Mouse (Mus musculus) left cerebral cortex, postnatal 25 days (tissue): Measurements from ENCODE around the gene Cxcr2. TPM values are rescaled to one million over a fixed set of nuclear protein-coding genes. Genes with fewer than 3 reads are reported as not detected.

Experiments
- DNase-seq, 2 experiments: peaks; one replicate each; pipeline ENCODE4 v3.0.0; 2022; ENCODE audit warnings: low spot score in 2 of 2, mixed read lengths in 1 of 2
- intact Hi-C: fragments of 180-260 bp; cut with DNase I; formaldehyde crosslinking; loops from one replicate; pipeline ENCODE4 v1.15.1; 2025
- total RNA-seq, 2 experiments: library from RNA; stranded (reverse); gene quantifications; 2 replicates each; pipeline ENCODE4 v1.2.3; 2021

Cxcr2 gene
- not detected for total RNA-seq

DNA sequence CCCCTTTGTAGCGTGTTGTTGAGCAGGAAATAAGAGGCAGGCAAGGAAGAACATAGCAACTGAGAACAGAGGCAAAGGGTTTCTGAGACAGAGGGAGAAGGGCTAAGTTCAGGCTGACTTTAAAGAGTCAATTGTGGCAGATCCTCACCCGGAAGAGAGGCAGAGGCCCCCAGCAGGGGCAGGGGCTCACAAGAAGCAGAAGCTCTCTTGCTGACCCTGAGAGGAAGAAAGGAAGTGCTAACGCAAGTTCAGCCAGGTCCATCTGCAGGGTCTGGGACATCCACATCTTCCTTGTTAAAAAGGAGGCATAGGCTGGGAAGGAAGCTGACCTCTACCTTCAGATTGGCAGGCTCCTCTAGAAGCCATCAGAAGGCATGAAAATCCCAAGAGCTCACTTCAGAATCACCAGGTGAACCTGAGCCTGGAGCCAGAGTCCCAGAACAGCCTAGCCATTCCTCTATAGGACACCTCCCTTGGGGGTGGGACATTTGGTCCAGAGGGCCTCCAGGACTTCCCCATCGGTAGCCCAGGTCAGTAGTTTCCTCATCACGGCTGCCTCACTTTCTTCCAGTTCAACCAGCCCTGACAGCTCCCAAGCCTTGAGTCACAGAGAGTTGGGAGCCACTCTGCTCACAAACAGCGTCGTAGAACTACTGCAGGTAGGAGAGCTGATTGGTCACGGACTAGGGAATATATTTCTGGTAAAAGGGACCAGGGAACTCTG, at the start of gene Cxcr2:
Cxcr2 (plus strand) TSS at position 529 of the 724 bp plus-strand sequence.
- DNase-seq, result no peak
- intact Hi-C loops, result no loop called here

DNA sequence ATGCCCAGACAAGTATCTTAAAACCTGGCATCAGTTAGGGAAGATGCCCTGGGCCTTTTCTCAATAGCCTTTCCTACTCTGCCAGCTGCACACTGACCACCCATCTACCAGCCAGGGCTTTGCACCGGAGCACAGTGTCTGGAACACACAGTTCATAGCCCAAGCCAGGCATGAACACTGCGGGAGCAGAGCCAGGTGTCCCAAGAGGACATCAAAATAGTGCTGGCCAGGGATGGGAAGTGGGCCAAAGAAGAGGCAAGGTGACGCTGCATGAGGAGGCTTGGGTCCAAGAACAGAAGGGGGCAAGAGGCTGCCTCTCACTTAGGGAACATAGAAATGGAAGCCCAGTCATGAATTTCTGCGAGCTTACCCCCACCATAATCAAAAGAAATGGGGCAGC, 48.1 kb upstream of the Cxcr2 start:
- DNase-seq, result no peak
- intact Hi-C loops, result no loop called here

DNA sequence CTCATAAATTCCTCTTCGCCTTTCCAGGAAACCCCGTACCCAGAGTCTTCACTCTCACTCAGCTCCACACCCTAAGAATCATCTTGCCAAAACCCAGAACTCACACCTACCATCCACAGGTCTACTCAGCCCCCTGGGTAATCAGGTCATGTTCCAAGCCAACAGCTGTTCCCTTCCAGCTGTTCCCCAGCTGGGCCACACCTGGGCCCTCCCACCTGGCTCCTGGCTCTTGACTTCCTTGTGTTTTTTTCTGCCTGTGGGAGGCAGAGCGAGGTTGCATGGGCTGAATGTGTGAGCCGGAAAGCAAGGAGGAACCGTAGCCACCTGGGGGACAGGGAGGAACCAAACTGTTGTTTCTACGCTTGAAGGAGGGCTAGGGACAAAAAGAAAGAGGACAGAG, 47.6 kb upstream of the Cxcr2 start:
- intact Hi-C loops, result no loop called here
- DNase-seq, result no peak

DNA sequence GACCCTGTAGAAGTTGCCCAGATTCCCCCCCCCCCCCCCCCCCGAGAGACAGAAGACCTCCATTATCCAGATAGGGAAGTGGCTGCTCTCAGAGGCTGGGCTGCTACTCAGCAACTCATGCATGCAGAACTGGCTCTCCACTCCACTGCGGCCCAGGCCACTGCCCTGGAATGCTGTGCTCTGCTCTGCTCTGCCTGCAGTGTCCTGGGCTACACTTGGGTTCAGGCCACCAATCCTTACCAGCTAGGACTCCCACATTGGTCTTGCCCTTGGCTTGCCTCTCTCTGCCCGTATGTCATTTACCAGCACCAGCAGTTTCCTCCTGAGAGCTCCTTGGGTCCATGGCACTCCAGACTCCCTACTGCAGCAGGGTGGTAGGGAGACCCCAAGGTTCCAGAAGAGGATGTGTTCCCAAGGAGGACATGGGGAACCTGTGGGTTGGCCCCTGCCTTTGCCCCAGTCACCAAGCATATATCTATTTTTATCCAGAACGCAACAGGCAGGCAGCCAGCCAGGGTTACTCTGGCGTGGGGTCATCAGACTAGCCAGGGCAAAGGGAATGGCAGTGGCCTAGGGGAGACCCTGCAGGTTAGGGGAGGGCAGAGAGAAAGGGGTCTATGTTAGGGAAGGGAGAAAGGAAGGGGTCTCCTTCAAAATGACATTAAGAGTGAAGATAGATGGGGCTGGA, 45.7 kb upstream of the Cxcr2 start:
- DNase-seq, result no peak

DNA sequence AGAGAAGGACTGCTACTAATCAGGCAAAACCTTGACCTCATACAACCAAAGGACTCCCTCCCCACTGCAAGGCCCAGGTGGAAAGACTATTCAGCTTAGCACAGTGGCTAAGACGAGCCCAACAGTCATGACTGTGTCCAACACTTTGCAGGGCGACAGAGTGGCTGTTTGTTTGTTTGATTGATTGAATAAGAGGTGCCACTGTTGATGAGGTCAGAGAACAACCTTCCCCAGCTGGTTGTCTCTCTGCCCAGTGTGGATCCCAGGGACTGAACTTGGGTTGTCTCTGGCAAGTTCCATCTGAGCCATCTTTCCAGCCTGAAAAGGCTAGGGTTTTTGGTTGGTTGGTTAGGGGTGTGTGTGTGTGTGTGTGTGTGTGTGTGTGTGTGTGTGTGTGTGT, 44.1 kb upstream of the Cxcr2 start:
- no peak for DNase-seq
- intact Hi-C loops, result no loop called here

More for the DNA sequence above, 45.7 kb upstream of the Cxcr2 start:
- intact Hi-C loops, result no loop called here

DNA sequence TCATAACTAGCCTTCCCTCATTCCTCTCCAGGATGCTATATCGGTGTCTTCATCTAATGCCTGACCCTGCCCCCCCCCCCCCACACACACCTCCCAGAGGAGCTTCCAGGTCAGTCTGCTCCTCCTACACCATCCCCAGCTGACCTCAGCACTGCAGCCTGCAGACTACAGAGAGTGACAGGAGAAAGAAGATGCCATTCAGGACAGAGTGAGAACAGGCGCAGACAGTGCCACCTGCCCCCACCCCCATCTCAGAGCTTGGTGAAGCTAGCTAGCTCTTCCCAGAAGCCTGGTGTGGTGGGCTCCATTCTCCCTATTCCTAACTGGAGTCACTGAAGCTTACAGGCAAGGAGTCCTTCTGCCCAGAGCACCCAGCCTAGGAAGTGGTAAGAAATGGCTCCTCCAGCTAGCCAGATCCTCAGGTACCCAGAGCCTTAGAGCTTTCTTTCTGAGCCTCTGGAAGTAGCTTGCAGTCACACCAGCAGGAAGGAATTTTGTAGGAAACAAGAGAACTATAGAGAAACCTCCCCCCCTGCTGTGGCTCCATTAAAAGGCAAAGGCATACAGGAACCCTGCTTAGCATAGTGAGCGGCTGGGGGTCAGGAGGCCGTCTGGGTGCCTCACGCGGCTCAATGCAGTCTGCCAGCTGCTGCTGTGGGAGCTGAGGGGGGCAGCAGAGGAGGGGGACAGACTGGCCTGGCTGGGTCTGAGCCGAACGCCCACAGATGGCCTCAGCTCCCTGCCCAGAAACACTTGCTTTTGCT, 42.7 kb upstream of the Cxcr2 start:
- intact Hi-C loops, result no loop called here
- no peak for DNase-seq

DNA sequence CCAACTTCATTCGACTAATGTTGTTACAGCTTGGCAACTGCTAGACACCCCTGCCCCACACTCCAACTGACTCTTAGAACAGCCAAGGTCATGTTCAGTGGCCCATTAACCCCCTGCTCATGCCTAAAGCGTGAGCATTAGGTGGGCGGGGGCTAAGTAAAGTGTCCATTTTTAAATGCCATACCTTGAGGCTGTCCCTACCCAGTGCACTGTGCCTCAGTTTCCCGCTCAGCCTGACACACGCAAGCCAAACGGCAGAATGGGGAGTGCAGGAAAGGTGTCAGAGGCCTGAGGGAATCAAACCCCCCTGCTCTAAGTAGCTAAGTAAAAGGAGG, 42.1 kb upstream of the Cxcr2 start:
- intact Hi-C loops, result no loop called here
- DNase-seq, result no peak

DNA sequence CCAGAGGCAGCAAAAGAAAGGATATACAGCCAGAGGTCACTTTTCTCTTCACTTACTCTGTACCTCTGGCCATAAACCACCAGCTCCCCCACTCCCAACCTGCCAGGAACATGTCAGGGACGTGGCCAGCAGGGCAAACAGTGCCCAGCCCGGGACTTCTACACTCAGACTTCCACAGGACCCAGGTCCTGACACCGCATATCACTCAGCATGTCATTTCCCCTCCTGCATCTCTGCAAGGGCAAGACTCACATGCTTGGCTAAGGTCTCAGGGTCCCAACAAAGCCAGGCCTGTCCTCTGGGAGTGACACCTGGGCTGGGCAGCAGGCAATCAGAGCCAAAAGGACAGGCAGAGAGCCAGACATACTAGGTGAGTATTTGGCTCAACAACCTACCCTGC, 40.7 kb upstream of the Cxcr2 start:
- DNase-seq, result no peak
- intact Hi-C loops, result no loop called here

DNA sequence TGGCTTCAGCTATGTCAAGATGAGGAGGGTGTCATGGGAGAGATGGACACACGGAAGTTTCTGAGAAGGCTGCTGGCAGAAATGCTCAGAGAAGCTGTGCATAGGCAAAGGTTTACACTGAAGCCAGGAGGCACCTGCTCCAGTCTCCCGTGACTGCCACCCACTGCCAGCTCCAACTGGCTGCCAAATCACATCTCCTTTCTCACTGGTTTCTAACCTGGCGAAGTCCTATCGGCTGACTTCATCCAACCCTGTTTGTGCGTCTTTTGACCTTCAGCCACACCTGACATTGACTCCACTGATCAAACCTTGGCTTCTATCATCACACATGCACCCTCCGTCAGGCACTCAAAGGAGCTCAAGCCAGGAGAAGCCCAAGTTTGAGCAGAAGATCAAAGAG, 35.9 kb upstream of the Cxcr2 start:
- DNase-seq, result no peak
- intact Hi-C loops, result no loop called here

DNA sequence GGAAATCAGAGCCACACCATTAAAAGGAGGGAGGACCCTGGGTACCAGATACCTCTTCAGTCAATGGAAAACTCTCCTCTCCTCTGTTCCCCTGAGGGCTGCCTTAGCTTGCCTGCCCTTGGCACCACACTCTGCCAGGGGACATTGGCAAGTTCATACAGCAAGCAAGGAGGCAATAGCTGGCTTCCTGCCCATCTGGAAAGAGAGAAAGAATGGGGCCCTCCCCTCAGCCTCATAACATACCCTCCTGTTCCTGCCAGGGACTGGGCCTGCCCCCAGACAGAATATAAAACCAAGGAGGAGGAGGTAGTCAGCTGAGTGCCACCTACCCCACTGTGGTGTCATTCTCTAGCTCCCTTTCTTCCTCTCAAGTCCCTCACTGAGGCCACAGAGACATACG, 34.7 kb upstream of the Cxcr2 start:
- intact Hi-C loops, result no loop called here
- no peak for DNase-seq

DNA sequence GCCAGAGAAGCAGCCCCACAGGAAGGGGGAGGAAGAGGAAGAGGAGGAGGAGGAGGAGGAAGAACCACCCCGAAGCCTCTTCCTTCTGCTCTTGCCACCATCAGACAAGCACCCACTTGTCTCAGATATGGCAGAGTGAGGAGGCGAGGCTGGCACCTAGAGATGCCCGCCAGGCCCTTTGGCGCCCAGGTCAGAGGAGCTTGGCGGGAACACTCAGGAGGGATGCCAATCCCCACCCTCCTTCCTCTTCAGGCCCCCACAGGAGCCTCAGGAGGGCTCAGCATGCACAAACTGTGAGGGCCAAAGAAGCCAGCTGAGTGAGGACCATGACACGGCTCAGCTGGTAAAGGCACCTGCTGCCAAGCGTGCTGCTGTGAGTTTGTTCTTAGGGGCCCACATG, 32.7 kb upstream of the Cxcr2 start:
- DNase-seq, result no peak
- intact Hi-C loops, result no loop called here

DNA sequence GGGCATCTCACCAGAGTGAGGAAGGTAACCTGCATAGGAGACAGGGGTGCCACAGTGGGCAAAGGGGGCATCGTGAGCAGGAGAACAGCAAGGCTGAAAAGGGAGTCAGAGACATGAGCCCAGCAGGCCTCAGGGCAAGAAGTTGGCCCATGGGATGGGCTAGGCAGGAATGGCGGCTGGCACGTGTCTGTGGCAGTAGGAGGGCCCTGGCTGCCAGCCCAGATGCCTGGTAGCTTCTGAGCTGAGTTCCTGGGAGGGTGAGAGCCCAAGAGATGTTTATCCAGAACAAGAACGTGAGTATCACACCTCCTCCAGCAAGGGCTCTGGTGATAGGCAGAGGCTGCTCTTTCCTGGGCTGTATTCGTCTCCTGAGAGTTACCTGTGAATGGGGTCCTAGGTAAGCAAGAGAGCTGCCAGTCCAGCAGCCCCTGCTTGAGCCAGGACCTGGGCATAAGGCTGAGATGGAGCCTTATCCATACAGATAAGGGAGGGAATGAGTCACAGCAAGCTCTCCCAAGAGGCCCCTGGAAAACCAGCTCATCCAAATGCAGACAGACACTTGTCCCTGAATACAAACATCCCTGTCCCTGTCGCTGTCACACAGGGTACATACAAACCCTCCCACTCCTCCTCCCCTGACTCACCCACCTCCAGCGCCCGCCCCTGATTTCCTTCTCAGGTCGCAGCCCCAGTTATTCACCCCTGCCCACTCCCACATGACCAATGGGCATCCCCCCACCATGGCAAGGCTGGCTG, 31.8 kb upstream of the Cxcr2 start:
- intact Hi-C loops, result loop anchor here (2.0 kb wide), 1 partner anchor 125 kb away; no protein-coding TSS in a partner anchor
- peak; percentile 64 to 81 for DNase-seq

DNA sequence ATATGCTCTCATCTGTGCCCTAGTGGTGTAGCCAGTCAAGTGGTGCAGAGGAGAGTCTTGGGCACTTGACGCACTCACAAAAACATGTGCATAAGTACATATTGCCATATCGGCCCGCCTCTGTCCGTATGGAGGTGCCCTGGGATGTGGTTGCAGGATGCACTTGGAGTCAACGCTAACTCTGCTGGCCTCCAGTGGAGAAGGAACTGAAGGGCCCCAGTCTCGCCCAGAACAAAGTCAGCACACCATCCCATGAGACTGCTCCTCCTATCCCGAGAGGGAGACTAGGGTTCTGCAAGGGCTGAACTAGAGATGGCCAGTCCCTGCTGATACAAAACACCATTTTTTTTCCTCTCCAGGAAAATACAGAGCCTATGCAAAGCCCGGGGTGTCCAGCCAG, 30.6 kb upstream of the Cxcr2 start:
- intact Hi-C loops, result loop anchor here (2.0 kb wide), 1 partner anchor 126 kb away; no protein-coding TSS in a partner anchor

DNA sequence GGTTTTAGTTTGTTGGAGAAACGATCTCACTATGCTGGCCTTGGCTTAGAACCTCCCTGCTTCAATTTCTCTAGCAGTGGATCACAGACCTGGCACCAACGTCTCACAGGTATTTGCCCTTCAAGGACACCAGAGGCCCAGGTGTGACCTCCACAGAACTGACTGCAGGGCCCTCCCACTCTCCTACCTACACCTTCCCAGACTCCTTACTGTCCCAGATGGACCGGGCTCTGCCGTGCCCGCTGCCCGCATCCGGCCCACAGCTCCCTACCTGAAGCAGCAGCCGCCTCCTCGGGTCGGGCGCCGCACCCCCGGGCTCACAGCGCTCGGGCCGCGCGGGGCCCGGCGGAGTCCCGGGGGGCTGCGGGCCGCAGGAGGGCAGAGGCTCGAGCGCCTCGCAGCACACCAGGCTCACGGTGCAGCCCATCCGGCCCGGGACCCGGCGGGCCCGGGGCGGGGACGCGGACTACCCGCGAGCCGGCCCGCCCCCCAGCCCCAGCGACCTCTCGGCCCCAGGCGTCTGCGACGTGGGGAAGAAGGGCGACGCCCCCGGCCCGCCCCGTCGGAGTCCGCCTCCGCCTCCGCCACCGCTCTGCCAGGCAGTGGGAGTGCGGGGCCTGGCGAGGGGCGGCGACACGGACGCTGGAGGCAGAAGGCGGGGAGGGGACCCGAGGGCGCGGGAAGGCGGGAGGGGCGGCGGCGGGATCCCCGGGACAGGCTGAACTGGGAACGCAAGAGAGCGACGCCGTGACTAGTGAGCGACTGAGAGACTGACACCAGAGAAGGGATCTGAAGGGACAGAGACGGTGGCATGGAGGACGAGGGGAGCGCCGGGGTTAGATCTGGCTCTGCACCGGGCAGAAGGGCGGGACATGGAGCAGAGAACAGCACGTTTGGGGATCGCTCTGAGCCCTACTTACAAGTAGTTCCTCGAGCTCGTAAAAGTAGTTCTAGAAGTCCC, 29.5 kb upstream of the Cxcr2 start, which contains the start of gene Tns1:
Tns1 (minus strand) TSS at position 429 of the 961 bp plus-strand sequence.
- DNase-seq, result no peak
- intact Hi-C loops, result loop anchor here (2.0 kb wide), 1 partner anchor 222 kb away; no protein-coding TSS in a partner anchor

More for the DNA sequence above, 30.6 kb upstream of the Cxcr2 start:
- no peak for DNase-seq

DNA sequence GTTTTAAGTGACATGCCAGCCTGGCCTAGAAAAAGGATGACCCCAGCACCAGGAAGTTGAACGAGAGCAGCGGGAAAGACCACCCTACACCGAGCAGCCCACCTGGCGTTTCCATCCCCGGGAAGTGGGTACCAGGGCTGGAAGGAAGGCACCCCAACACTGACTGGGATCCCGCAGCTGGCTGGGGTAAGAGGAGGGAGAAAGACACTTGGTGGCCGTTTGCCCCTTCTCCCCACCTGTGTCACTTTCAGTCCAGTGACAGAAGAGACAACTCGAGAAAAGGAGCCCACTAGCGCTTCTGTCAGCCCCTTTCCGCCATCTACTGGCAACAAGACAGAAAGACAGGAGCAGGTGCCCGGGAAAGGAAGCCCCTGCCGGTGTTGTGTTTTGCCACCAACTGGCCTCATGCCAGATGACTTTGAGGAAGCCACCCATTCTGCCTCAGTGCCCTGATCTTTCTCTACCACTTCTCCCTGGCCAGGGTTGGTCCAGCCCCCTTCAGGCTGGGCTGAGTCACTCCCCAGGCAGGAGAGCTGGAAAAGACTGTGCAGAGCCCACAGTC, 28.7 kb upstream of the Cxcr2 start, which contains the start of gene Rufy4:
Rufy4 (plus strand) TSS at position 551 of the 562 bp plus-strand sequence.
- intact Hi-C loops, result loop anchor here (2.0 kb wide), 1 partner anchor 222 kb away; no protein-coding TSS in a partner anchor
- peak; percentile 63 to 72 for DNase-seq

DNA sequence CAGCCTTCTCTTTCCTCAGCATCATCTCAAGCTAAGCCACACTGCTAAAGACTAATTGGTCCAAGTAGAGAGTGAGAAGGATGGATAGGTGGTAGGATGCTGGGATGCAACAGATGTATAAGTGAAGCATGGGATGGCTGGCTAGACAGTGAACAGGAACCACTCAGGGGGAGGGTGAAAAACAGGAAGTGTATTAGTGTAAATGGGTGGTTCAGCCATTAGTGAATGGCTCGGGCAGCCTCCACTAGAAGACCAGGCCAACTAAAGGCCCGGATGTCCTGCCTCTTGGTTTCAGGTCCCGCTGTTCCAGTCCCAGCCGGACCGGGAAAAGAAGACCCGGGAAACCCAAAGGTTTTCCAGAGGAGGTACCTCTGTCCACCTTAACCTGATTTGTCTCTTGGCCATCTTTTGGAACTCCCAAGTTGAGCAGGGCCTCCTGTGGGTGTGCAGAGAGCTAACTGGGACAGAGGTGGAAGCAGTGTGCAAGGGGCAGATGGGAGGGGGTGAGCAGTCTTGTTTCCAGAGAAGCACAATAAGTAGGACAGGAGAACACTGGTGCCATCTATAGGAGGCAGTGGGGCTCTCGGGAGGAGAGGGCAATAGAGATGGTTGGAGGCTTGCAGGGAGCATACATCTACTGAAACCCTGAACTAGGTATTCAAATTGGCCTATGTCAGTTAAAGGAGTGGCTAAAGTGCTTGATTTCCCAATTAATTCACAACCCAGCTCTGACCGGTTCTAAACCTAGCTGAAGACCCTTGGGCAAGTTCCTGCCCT, 22.7 kb upstream of the Cxcr2 start:
- intact Hi-C loops, result no loop called here
- no peak for DNase-seq

DNA sequence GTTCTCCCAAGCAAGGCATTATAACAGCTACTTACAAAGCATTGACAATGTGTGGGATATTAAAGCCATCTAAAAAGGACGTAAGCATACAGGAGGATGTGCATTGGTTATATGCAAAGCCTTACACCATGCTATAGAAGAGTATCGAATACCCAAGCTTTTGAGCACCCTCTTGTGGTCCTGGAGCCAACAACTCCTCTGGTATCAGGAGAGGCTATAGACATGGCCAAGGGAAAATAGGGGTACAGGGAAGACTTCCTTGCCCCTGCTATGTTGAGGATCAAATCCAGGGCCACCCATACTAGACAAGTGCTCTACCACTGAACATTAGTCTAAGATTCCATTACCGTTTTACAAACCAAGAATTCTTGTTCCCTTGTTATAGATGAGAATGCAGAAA, 21.8 kb upstream of the Cxcr2 start:
- DNase-seq, result no peak
- intact Hi-C loops, result no loop called here
